Mouse (Mus musculus) gastrocnemius, postnatal 4 days (tissue): ENCODE measurements around the gene Insrr. TPM values are rescaled to one million over a fixed set of nuclear protein-coding genes. Genes with fewer than 3 reads are reported as not detected.
A peak's percentile ranks its signal among the peaks of the same experiment; 100 is the strongest.

Experiments used
- DNase-seq, 2 experiments: peaks; one replicate each; pipeline ENCODE4 v3.0.0; 2021 to 2022; ENCODE audit warnings: low spot score in 2 of 2, mixed read lengths in 2 of 2
- long read RNA-seq, 2 experiments: library from polyadenylated mRNA; stranded (forward); transcript quantifications; one replicate each; pipeline ENCODE4 v2.0.0; 2021
- total RNA-seq, 2 experiments: library from RNA; stranded (reverse); gene quantifications; 2 replicates each; pipeline ENCODE4 v1.2.3; 2021

Insrr gene
- under 1 TPM; 0.15 to 0.18 TPM for total RNA-seq
- long read RNA-seq, experiment 1: 0 reads
- long read RNA-seq, experiment 2: 0 reads

GRCm38 (mm10) chr3:87796736-87797334 lies at the start of gene Insrr:
TSS of gene Insrr (plus strand) at chr3:87796951.
- peak in 1 of 2 experiments; percentile 60 for DNase-seq

DNA sequence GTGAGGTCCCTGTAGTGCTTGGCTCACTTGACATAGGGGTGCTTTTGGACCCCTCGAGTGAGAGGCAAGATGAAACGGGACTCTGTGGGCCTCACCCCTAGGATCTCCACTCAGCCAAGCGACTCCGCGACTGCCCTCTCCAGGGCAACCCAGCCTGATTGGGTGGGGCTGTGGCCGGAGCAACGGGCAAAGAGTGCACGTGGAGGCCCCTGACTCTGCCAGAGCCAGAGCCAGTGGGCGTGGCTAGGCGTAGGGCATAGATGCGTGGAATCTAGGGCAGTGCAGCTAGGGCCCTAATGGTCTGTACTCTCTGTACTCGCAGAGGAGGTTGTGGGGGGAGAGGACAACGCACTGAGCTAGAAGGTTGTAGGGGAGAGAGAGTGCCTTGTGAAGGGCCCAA lies 48.3 kb upstream of the Insrr start, which contains the start of gene Lrrc71:
TSS of gene Lrrc71 (minus strand) at position 195 of the 400 bp plus-strand sequence.
- no peak for DNase-seq

DNA sequence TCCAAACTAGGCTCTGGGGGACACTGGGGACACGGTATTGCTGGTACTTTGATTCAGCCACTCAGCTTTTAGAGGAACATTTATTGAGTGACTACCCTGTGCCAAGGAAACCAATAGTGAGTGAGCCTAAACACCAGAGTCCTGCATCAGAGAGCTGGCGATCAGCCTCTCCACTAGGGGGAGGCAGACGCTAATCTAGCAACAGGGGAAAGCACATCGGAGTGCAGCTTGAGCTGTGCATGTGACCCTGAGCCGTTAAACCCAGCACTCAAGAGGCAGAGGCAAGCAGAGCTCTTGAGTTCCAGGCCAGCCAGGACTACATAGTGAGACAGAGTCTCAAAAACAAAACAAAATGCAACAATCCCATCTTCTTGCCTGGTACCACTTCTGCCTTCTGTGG lies 47.7 kb upstream of the Insrr start:
- DNase-seq: peak in 1 of 2 experiments; percentile 49

- no peak for DNase-seq
Measured at GRCm38 (mm10) chr3:87749977-87750376, 46.8 kb upstream of the Insrr start.

GRCm38 (mm10) chr3:87752567-87752966 lies 44.2 kb upstream of the Insrr start:
- no peak for DNase-seq

DNA sequence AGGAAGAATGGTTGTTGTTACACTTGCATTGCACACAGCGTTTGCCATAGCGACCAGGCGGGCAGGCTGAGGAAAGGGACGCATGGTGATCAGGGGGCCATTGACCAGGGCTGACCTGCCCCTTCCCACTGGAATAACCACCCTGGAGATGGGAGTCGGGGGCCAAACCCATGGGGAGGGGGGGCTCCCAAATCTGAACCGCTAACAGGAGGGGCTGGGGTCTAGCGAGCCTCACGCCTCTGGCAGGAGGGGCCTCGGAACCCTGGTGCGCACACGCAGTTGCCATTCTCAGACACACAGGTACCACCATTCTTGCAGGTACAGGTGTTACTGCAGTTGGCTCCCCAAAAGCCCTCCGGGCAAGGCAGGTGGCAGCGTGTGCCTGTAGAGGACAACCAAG lies 42.9 kb upstream of the Insrr start:
- no peak for DNase-seq

GRCm38 (mm10) chr3:87755964-87756363 lies 40.8 kb upstream of the Insrr start:
- DNase-seq: peak; percentile 83 to 90

GRCm38 (mm10) chr3:87756488-87756887 lies 40.3 kb upstream of the Insrr start:
- DNase-seq: no peak

DNA sequence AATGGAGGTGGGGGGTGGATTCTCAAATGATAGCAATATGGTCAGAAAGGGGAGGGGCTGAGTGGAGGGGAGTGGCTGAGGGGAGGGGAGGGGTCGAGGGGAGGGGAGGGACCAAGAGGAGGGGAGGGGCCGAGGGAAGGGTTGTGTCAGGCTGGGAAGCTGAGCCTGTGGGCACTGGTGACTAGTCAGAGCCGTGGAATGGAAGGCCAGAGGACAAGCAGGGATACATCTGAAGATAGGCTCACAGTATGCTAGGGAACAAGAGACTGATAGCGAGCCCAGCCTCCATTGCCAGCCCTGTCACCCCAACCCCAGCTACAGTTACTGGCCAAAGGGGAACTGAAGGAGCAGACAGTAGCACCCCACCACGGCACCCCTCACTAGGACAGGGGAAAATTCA lies 38.1 kb upstream of the Insrr start:
- DNase-seq: no peak

GRCm38 (mm10) chr3:87761408-87762375 lies 35.1 kb upstream of the Insrr start:
- DNase-seq: no peak

DNA sequence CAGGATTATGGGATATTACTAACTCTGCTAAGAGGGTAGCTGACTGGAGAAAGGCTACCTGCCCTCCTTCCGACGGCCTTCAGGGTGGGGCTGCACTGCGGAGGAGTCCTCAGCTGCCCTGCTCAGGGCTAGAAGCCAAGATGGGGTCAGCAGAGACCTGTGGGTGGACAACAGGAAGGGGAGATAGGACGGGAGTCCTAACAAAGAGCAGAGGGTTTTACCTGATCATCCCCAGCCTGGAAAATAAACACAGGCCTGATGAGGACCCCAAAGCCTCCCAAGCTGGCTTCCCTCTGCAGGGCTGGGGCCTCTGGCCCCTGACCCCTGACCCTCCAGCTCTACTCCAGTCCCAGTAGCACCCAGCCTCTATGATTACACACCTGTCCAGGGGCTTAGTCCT lies 33.5 kb upstream of the Insrr start:
- no peak for DNase-seq

- peak; percentile 58 to 82 for DNase-seq
Measured at GRCm38 (mm10) chr3:87763683-87764289, 33.0 kb upstream of the Insrr start.

- peak in 1 of 2 experiments; percentile 55 for DNase-seq
Measured at GRCm38 (mm10) chr3:87764506-87764905, 32.2 kb upstream of the Insrr start.

DNA sequence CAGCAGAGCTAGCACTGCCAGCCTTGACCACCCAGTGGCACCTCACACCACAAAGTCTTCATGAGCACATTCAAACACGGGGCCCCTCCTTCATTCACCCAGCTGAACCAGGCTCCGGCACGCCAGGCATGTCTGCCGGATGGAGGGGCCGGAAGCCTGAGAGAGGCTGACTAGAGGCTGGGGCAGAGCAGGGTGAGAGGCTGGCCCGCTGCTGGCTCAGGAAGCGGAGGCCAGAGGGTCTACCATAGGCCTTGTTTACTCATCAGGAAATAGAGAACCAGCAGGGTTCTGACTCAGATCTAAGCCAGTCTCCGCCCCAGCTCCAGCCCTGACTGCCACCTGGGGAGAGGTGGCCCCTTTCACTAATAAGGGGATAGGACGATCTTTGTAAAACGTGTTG lies 31.7 kb upstream of the Insrr start:
- no peak for DNase-seq

GRCm38 (mm10) chr3:87765631-87766283 lies 31.0 kb upstream of the Insrr start:
- DNase-seq: no peak

DNA sequence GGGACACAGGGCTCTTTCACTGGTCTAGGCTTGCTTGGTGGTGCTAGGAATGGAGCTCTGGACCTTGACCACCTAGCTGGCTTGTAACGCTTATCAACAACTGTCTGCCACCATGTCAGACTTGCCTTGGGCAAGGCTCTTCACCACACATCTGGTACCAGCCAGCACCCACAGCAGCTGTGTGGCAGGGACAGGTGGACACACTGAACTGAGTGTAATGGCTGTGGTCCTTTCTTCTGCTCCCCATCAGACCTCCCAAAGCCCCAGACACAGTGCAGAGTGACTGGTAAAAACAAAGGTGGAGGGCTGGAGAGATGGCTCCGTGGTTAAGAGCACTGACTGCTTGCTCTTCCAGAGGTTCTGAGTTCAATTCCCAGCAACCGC lies 30.5 kb upstream of the Insrr start:
- no peak for DNase-seq

DNA sequence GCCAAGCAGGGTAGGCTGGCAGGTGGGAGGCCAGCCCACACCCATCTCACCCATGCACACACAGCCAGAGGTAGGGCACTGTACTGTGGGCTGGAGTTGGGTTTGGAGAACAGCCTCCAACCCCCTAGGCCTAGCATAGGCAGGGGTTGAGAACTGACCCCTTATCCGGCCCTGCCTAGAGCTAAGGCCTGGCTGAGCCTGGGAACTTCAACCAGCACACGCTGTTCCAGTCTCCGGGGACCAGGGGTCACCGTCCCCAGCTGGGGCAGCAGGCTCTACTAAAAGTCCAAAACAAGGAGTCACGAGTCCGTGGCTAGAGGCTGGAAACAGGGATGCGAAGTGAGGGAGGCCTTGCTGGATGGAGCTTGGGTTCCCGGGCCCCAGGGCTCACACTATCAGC lies 29.0 kb upstream of the Insrr start:
- no peak for DNase-seq

DNA sequence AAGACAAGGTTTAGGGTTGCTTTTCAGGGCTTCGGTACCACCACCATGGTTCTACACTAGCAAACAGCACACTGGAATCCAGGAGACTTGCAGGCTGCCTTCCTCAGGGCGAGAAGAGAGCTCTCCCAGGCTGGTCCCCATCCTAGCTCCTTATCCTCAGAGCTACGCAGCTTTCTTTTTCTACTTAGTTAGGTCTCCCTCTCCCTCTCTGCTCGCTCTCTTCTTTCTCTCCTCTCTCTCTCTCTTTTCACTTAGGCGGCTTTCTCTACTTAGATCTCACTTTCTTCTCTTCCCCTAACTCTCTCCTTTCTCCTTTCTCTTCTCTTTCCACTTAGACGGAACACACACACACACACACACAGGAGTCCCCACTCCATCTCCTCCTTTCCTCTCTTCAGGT lies 28.3 kb upstream of the Insrr start:
- no peak for DNase-seq

DNA sequence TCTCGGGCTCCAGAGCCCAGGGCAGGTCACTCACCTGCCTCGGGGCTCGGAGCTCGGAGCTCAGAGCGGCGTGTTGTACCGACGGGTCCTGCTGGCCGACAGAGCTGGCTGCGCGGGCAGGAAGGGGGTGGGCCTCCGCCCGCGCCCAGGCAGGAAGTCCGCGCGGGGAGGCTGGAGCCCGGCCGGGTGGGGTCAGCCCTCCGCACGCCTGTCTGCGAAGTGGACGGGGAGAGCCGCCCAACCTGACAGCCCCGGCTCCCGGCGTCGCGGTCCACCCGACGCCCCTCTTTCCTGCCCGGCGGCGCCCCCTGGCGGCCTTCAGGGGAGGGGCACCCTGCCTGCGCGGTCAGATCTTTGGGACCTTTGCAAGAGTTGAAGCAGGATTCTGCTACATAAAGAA lies 27.9 kb upstream of the Insrr start:
- peak; percentile 84 to 85 for DNase-seq

- no peak for DNase-seq
Measured at GRCm38 (mm10) chr3:87769506-87769905, 27.2 kb upstream of the Insrr start.

DNA sequence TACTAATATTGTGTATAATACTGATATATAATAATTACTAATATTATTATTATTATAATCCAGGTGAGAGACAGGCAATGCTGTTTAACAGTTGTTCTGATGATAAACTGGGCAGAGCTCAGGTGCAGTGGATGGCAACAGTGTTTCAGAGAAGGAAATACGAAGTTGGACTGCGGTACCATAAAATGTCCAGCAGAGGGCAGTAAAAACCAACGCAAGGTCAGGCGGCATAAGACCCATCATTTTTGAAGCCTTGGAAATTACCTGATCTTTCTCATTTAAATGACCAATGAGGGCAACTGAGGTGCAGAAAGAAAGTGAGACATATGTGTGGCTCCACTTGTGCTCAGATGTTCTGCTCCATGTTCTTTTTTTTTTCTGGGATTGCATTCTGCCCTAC lies 26.5 kb upstream of the Insrr start:
- no peak for DNase-seq
